Mouse (Mus musculus): ENCODE measurements at regions not wholly inside any gene's neighbourhood (a gene's known extent, or its start where the extent isn't known, plus 50 kb on each side); places are given as distances from the start of the nearest gene placed in this dataset.

DNA sequence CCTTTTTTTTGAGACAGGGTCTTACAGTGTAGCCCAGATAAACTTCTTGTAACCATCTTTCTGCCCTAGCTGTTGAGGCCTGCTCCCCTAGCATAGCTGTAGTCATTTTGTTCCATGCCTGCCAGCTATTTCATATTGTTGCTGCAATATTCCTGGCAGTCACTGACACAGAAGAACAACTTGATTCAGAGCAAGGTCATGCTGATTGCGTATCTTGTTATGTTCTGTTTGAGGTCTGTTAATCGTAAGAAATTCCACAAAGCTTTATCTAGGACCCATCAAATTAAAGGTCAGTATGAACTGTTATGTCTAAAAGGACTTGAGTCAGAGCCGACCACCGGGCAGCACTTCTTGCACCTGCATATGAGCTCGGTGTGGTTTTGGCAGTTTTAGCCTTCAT is 79.7 kb downstream of the Ddx3x start:
- no peaks in the 10 kb centered on the region for H3K36me3 ChIP-seq (ENCODE audit: control insufficient read depth, insufficient read depth, low read length)
- no peak overlapping the region for H3K4me2 ChIP-seq (ENCODE audit: low read length)
- no peaks in the 10 kb centered on the region for H3K4me1 ChIP-seq (ENCODE audit: control insufficient read depth, insufficient read depth, low read depth, low read length)
- WGBS, result 93% methylated on average over 5 of the region's 5 CpGs
- H3K9me3 ChIP-seq (ENCODE audit: control insufficient read depth, low read length), result no peaks in the 10 kb centered on the region
- H3K27ac ChIP-seq (ENCODE audit: low read depth, low read length), result no peak overlapping the region
- no peak overlapping the region for H3K9ac ChIP-seq (ENCODE audit: low read depth, low read length)
- no peak for ATAC-seq
- H3K27me3 ChIP-seq (replicated peaks; ENCODE audit: control insufficient read depth, insufficient read depth, low read length), result no peaks in the 10 kb centered on the region; the same call in 1 of the 2 replicates
- H3K4me3 ChIP-seq (ENCODE audit: low read length), result no peak overlapping the region

DNA sequence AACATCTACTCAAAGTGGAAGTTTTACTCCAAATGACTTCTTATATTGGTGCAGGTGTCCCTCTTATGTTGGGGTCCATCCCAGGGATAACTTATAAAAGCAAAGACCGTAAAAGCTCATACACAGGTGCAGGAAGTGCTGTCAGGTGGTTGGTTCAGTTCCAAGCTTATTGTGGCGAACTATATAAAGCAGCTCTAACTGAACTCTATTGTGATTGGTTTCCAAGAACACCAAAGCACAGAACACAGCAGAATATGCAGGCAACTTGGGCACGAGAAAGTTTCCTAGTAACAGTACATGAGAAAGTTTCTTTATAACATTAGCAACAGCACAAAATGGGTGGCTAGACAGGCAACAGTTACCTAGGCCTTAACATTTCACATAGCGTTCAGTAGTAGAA is 89.5 kb downstream of the Ddx3x start:
- Histone ChIP-seq H3K27me3 (replicated peaks; ENCODE audit: control insufficient read depth, insufficient read depth, low read length) (no peaks in the 10 kb centered on the region), H3K4me2 (ENCODE audit: low read length) (no peak overlapping the region), H3K36me3 (ENCODE audit: control insufficient read depth, insufficient read depth, low read length) (no peaks in the 10 kb centered on the region), H3K9me3 (ENCODE audit: control insufficient read depth, low read length) (no peaks in the 10 kb centered on the region), H3K27ac (ENCODE audit: low read depth, low read length) (no peak overlapping the region), H3K4me1 (ENCODE audit: control insufficient read depth, insufficient read depth, low read depth, low read length) (no peaks in the 10 kb centered on the region), H3K4me3 (ENCODE audit: low read length) (no peak overlapping the region), H3K9ac (ENCODE audit: low read depth, low read length) (no peak overlapping the region)
- no peak for ATAC-seq
- 93% methylated on average over 4 of the region's 4 CpGs for WGBS

DNA sequence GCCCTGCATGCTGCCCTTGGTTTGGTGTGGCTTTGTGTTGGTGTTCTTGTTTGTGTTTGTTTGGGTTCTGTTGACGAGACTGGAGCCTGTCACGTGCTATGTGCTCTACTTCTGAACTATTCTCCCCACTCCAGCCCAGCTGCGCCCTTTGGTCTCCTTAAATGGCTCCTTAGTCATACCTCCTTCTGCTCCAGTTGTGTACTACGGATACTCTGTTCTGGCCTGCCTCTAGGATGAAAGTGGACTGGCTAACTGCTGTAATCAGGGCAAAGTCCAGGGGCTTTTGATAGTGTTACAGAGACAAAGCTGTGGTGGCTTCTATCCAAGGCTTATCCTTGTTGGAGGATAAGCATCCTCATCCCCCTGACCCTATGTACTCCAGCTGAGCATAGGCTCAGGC is 92.0 kb downstream of the Ddx3x start:
- Histone ChIP-seq H3K9me3 (ENCODE audit: control insufficient read depth, low read length) (no peaks in the 10 kb centered on the region), H3K4me1 (ENCODE audit: control insufficient read depth, insufficient read depth, low read depth, low read length) (no peaks in the 10 kb centered on the region), H3K27ac (ENCODE audit: low read depth, low read length) (no peak overlapping the region), H3K4me3 (ENCODE audit: low read length) (no peak overlapping the region), H3K9ac (ENCODE audit: low read depth, low read length) (no peak overlapping the region), H3K4me2 (ENCODE audit: low read length) (no peak overlapping the region), H3K27me3 (replicated peaks; ENCODE audit: control insufficient read depth, insufficient read depth, low read length) (no peaks in the 10 kb centered on the region), H3K36me3 (ENCODE audit: control insufficient read depth, insufficient read depth, low read length) (no peaks in the 10 kb centered on the region)
- 80% methylated on average over 4 of the region's 4 CpGs for WGBS
- ATAC-seq, result no peak

DNA sequence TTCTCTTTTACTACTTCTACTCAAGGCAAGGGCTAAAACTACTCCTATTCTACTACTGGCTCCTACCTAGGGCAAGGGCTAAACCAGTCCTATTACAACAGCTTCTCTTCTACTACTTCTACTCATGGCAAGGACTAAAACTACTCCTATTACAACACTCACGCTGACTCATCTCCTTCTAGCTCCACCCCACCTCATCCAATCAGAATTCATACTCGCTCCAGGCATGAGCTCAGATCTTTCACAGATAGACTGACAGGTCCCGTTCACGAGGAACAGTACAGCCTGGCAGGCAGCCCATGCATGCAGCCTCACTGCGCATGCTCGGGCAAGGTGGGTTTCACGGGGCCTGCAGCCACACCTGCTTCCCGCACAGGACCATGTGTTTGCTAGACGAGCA is 79.6 kb upstream of the Nyx start:
- ATAC-seq, result no peak
- Histone ChIP-seq H3K4me1 (ENCODE audit: control insufficient read depth, insufficient read depth, low read depth, low read length) (no peaks in the 10 kb centered on the region), H3K9me3 (ENCODE audit: control insufficient read depth, low read length) (no peaks in the 10 kb centered on the region), H3K27me3 (replicated peaks; ENCODE audit: control insufficient read depth, insufficient read depth, low read length) (no peaks in the 10 kb centered on the region), H3K4me3 (ENCODE audit: low read length) (no peak overlapping the region), H3K4me2 (ENCODE audit: low read length) (no peak overlapping the region), H3K36me3 (ENCODE audit: control insufficient read depth, insufficient read depth, low read length) (no peaks in the 10 kb centered on the region), H3K27ac (ENCODE audit: low read depth, low read length) (no peak overlapping the region), H3K9ac (ENCODE audit: low read depth, low read length) (no peak overlapping the region)
- 86% methylated on average over 9 of the region's 9 CpGs for WGBS

DNA sequence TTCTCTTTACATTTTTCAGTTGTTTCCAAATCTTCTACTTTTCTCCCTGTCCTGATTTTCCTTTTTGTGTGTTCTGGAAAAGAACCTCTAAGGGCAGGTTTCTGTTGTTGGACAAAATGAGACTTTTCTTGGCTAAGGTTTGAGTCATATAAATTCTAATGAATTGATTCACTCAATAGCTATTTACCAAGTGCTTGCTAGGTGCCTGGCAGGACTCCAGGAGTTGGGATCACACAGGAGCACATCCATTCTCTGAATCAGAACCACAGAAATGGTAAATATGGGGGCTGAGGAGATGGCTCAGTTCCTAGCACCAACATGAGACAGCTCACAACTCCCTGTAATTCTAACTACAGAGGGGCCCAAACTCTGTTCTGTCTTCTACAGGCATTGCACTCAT is 67.4 kb upstream of the Nyx start:
- no peaks in the 10 kb centered on the region for H3K27me3 ChIP-seq (replicated peaks; ENCODE audit: control insufficient read depth, insufficient read depth, low read length)
- H3K9ac ChIP-seq (ENCODE audit: low read depth, low read length), result no peak overlapping the region
- H3K4me1 ChIP-seq (ENCODE audit: control insufficient read depth, insufficient read depth, low read depth, low read length), result no peaks in the 10 kb centered on the region
- no peak overlapping the region for H3K27ac ChIP-seq (ENCODE audit: low read depth, low read length)
- no peak for ATAC-seq
- H3K4me2 ChIP-seq (ENCODE audit: low read length), result no peak overlapping the region
- no peak overlapping the region for H3K4me3 ChIP-seq (ENCODE audit: low read length)
- no peaks in the 10 kb centered on the region for H3K36me3 ChIP-seq (ENCODE audit: control insufficient read depth, insufficient read depth, low read length)
- H3K9me3 ChIP-seq (ENCODE audit: control insufficient read depth, low read length), result no peaks in the 10 kb centered on the region

DNA sequence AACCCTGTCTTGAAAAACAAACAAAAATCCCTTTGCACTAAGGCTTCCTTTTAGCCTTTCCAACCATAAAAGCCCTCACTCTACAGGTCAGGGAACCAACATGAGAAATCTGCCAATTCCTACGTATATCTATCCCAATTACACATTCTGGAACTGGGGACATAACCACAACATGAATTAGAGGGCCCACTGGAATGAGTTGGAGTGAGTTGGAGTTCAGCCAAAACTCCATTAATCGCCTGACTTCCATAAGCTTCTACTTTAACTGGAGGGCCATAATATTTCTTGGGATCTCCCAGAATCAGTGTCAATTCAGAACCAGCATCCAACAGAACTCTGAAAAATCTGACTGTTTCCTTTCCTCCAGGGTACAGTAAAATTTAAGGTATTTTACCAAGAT is 53.2 kb upstream of the Nyx start:
- WGBS, result 58% methylated on average over 2 of the region's 2 CpGs
- Histone ChIP-seq H3K27ac (ENCODE audit: low read depth, low read length) (no peak overlapping the region), H3K9ac (ENCODE audit: low read depth, low read length) (no peak overlapping the region), H3K27me3 (replicated peaks; ENCODE audit: control insufficient read depth, insufficient read depth, low read length) (no peaks in the 10 kb centered on the region; the same call in 1 of the 2 replicates), H3K4me3 (ENCODE audit: low read length) (no peak overlapping the region), H3K36me3 (ENCODE audit: control insufficient read depth, insufficient read depth, low read length) (no peaks in the 10 kb centered on the region), H3K9me3 (ENCODE audit: control insufficient read depth, low read length) (no peaks in the 10 kb centered on the region), H3K4me1 (ENCODE audit: control insufficient read depth, insufficient read depth, low read depth, low read length) (no peaks in the 10 kb centered on the region), H3K4me2 (ENCODE audit: low read length) (no peak overlapping the region)
- no peak for ATAC-seq

DNA sequence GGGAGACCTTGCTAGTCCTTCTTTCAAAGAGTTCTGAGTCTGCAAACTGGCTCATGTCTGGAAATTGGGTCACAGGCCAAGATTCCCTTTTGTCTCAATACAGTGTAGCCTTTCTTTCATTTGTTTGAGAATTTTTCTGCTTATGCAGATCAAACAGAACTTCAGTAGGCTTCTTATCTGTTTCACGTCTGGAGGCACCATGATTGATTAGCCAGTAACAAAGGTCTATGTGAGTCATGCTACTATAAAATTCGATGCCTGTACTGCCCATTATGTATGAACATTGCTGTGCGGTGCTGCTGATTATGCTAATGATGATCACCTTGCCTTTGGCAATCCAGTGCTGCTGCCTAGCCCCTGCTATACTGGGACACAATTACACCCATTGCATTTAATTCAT is 52.8 kb upstream of the Nyx start:
- Histone ChIP-seq H3K9me3 (ENCODE audit: control insufficient read depth, low read length) (no peaks in the 10 kb centered on the region), H3K27ac (ENCODE audit: low read depth, low read length) (no peak overlapping the region), H3K4me1 (ENCODE audit: control insufficient read depth, insufficient read depth, low read depth, low read length) (no peaks in the 10 kb centered on the region), H3K4me2 (ENCODE audit: low read length) (no peak overlapping the region), H3K9ac (ENCODE audit: low read depth, low read length) (no peak overlapping the region), H3K4me3 (ENCODE audit: low read length) (no peak overlapping the region), H3K36me3 (ENCODE audit: control insufficient read depth, insufficient read depth, low read length) (no peaks in the 10 kb centered on the region), H3K27me3 (replicated peaks; ENCODE audit: control insufficient read depth, insufficient read depth, low read length) (no peaks in the 10 kb centered on the region; the same call in 1 of the 2 replicates)
- no peak for ATAC-seq
- WGBS, result 37% methylated on average over 3 of the region's 3 CpGs

Data from hindbrain, embryonic 16.5 days (tissue).